Mouse (Mus musculus): ENCODE data around the gene Mfsd4b1.

The Mfsd4b1 gene

GRCm38 (mm10) chr10:40024554-40025428, at the start of gene Mfsd4b1:
TSS of gene Mfsd4b1 (minus strand) at chr10:40025268.
- peak in 1 of 2 experiments; percentile 23 for DNase-seq (ENCODE audit: low spot score in 2 of 2)

GRCm38 (mm10) chr10:40073608-40074007, 48.5 kb upstream of the Mfsd4b1 start:
- no peak for DNase-seq (ENCODE audit: low spot score in 2 of 2)

GRCm38 (mm10) chr10:40070684-40071083, 45.6 kb upstream of the Mfsd4b1 start:
- no peak for DNase-seq (ENCODE audit: low spot score in 2 of 2)

GRCm38 (mm10) chr10:40069270-40069669, 44.2 kb upstream of the Mfsd4b1 start:
- no peak for DNase-seq (ENCODE audit: low spot score in 2 of 2)

- DNase-seq (ENCODE audit: low spot score in 2 of 2) = no peak
These were observed 43.5 kb upstream of the Mfsd4b1 start for GRCm38 (mm10) chr10:40068595-40068994.

- DNase-seq (ENCODE audit: low spot score in 2 of 2) = no peak
These were observed 42.5 kb upstream of the Mfsd4b1 start for GRCm38 (mm10) chr10:40067529-40067928.

- DNase-seq (ENCODE audit: low spot score in 2 of 2) = no peak
These were observed 42.0 kb upstream of the Mfsd4b1 start for GRCm38 (mm10) chr10:40067071-40067470.

- DNase-seq (ENCODE audit: low spot score in 2 of 2) = no peak
These were observed 40.3 kb upstream of the Mfsd4b1 start for GRCm38 (mm10) chr10:40065357-40065756.

- no peak for DNase-seq (ENCODE audit: low spot score in 2 of 2)
These were observed 38.3 kb upstream of the Mfsd4b1 start for GRCm38 (mm10) chr10:40063291-40063890.

GRCm38 (mm10) chr10:40062812-40063211, 37.7 kb upstream of the Mfsd4b1 start:
- DNase-seq (ENCODE audit: low spot score in 2 of 2) = no peak

GRCm38 (mm10) chr10:40061926-40062325, 36.9 kb upstream of the Mfsd4b1 start:
- DNase-seq (ENCODE audit: low spot score in 2 of 2) = no peak

- DNase-seq (ENCODE audit: low spot score in 2 of 2) = no peak
These were observed 33.7 kb upstream of the Mfsd4b1 start for GRCm38 (mm10) chr10:40058786-40059120.

GRCm38 (mm10) chr10:40058062-40058785, 33.2 kb upstream of the Mfsd4b1 start:
- DNase-seq (ENCODE audit: low spot score in 2 of 2) = no peak

GRCm38 (mm10) chr10:40057615-40058014, 32.5 kb upstream of the Mfsd4b1 start:
- no peak for DNase-seq (ENCODE audit: low spot score in 2 of 2)

- no peak for DNase-seq (ENCODE audit: low spot score in 2 of 2)
These were observed 29.4 kb upstream of the Mfsd4b1 start for GRCm38 (mm10) chr10:40054455-40054854.

- DNase-seq (ENCODE audit: low spot score in 2 of 2) = no peak
These were observed 28.8 kb upstream of the Mfsd4b1 start for GRCm38 (mm10) chr10:40053896-40054295.

- no peak for DNase-seq (ENCODE audit: low spot score in 2 of 2)
These were observed 28.3 kb upstream of the Mfsd4b1 start for GRCm38 (mm10) chr10:40053257-40053895.

- DNase-seq (ENCODE audit: low spot score in 2 of 2) = no peak
These were observed 26.9 kb upstream of the Mfsd4b1 start for GRCm38 (mm10) chr10:40051997-40052396.

GRCm38 (mm10) chr10:40050763-40051162, 25.7 kb upstream of the Mfsd4b1 start:
- DNase-seq (ENCODE audit: low spot score in 2 of 2) = no peak

GRCm38 (mm10) chr10:40041339-40041738, 16.3 kb upstream of the Mfsd4b1 start:
- no peak for DNase-seq (ENCODE audit: low spot score in 2 of 2)

- DNase-seq (ENCODE audit: low spot score in 2 of 2) = no peak
These were observed 11.9 kb upstream of the Mfsd4b1 start for GRCm38 (mm10) chr10:40036686-40037560.

Data from spleen, postnatal 14 days (tissue).